Mouse (Mus musculus): ENCODE data around the gene Sh3bp2. TPM values are rescaled to one million over a fixed set of nuclear protein-coding genes. Genes with fewer than 3 reads are reported as not detected.

The Sh3bp2 gene
- polyA plus RNA-seq, 1 experiment: 10.2 TPM

- Histone ChIP-seq H3K36me3 (ENCODE audit: control insufficient read depth, insufficient read depth) (peaks cover 17% of the 10 kb centered on the region), H3K79me3 (ENCODE audit: low read depth) (peaks cover 19% of the 10 kb centered on the region), H3K79me2 (ENCODE audit: control insufficient read depth, insufficient read depth) (peaks cover 81% of the 10 kb centered on the region), H3K4me3 (ENCODE audit: insufficient read depth, poor library complexity, severe bottlenecking) (no peak overlapping the region), H3ac (ENCODE audit: control insufficient read depth, insufficient read length, low read depth) (no peak overlapping the region), H3K27me3 (ENCODE audit: control insufficient read depth, insufficient read depth, insufficient read length) (no peaks in the 10 kb centered on the region)
- TF ChIP-seq CTCF (IDR thresholded peaks at IDR 0.05; ENCODE audit: control insufficient read depth, insufficient read depth, insufficient read length) (no peak), FOSL1 (IDR thresholded peaks at IDR 0.05; ENCODE audit: insufficient read depth, low read length, poor library complexity, severe bottlenecking) (peak; percentile 21), MYOD1 (IDR thresholded peaks at IDR 0.05; ENCODE audit: control insufficient read depth, insufficient read length, low read depth) (peak; percentile 97), USF1 (IDR thresholded peaks at IDR 0.05; ENCODE audit: low read depth) (no peak), MYOG (IDR thresholded peaks at IDR 0.05; ENCODE audit: control insufficient read depth, extremely low read depth, insufficient read length) (no peak), CEBPB (IDR thresholded peaks at IDR 0.05; ENCODE audit: low read depth) (peak; percentile 65), MAX (IDR thresholded peaks at IDR 0.05) (peak; percentile 21)
Measured at GRCm38 (mm10) chr5:34534776-34535581, 9.3 kb downstream of the Sh3bp2 start.

- no peaks in the 10 kb centered on the region for H3K27me3 ChIP-seq (ENCODE audit: control insufficient read depth, insufficient read depth, insufficient read length)
- peaks cover 81% of the 10 kb centered on the region for H3K79me2 ChIP-seq (ENCODE audit: control insufficient read depth, insufficient read depth)
- TF ChIP-seq FOSL1 (IDR thresholded peaks at IDR 0.05; ENCODE audit: insufficient read depth, low read length, poor library complexity, severe bottlenecking) (no peak), CEBPB (IDR thresholded peaks at IDR 0.05; ENCODE audit: low read depth) (peak; percentile 36)
- H3K4me3 ChIP-seq (ENCODE audit: insufficient read depth, poor library complexity, severe bottlenecking): no peak overlapping the region
- H3K36me3 ChIP-seq (ENCODE audit: control insufficient read depth, insufficient read depth): peaks cover 13% of the 10 kb centered on the region
- H3K79me3 ChIP-seq (ENCODE audit: low read depth): peaks cover 18% of the 10 kb centered on the region
- H3ac ChIP-seq (ENCODE audit: control insufficient read depth, insufficient read length, low read depth): no peak overlapping the region
Measured at GRCm38 (mm10) chr5:34535831-34536230, 10.2 kb downstream of the Sh3bp2 start.

- TF ChIP-seq MAX (IDR thresholded peaks at IDR 0.05) (no peak), CTCF (IDR thresholded peaks at IDR 0.05; ENCODE audit: control insufficient read depth, insufficient read depth, insufficient read length) (no peak), FOSL1 (IDR thresholded peaks at IDR 0.05; ENCODE audit: insufficient read depth, low read length, poor library complexity, severe bottlenecking) (no peak)
- H3K27me3 ChIP-seq (ENCODE audit: control insufficient read depth, insufficient read depth, insufficient read length): no peaks in the 10 kb centered on the region
Measured at GRCm38 (mm10) chr5:34538079-34538478, 12.4 kb downstream of the Sh3bp2 start.

GRCm38 (mm10) chr5:34538527-34538926, 12.9 kb downstream of the Sh3bp2 start:
- H3K4me3 ChIP-seq (ENCODE audit: insufficient read depth, poor library complexity, severe bottlenecking): no peak overlapping the region
- peaks cover 8% of the 10 kb centered on the region for H3K79me3 ChIP-seq (ENCODE audit: low read depth)
- peaks cover 6% of the 10 kb centered on the region for H3K36me3 ChIP-seq (ENCODE audit: control insufficient read depth, insufficient read depth)
- no peaks in the 10 kb centered on the region for H3K27me3 ChIP-seq (ENCODE audit: control insufficient read depth, insufficient read depth, insufficient read length)
- H3ac ChIP-seq (ENCODE audit: control insufficient read depth, insufficient read length, low read depth): no peak overlapping the region
- no peak for TF ChIP-seq FOSL1 (IDR thresholded peaks at IDR 0.05; ENCODE audit: insufficient read depth, low read length, poor library complexity, severe bottlenecking)
- TF ChIP-seq CTCF (IDR thresholded peaks at IDR 0.05; ENCODE audit: control insufficient read depth, insufficient read depth, insufficient read length): no peak
- no peak for TF ChIP-seq MAX (IDR thresholded peaks at IDR 0.05)
- no peak for TF ChIP-seq CEBPB (IDR thresholded peaks at IDR 0.05; ENCODE audit: low read depth)
- TF ChIP-seq USF1 (IDR thresholded peaks at IDR 0.05; ENCODE audit: low read depth): no peak
- no peak for TF ChIP-seq MYOD1 (IDR thresholded peaks at IDR 0.05; ENCODE audit: control insufficient read depth, insufficient read length, low read depth)
- TF ChIP-seq MYOG (IDR thresholded peaks at IDR 0.05; ENCODE audit: control insufficient read depth, extremely low read depth, insufficient read length): no peak
- peaks cover 74% of the 10 kb centered on the region for H3K79me2 ChIP-seq (ENCODE audit: control insufficient read depth, insufficient read depth)

More at GRCm38 (mm10) chr5:34538079-34538478, 12.4 kb downstream of the Sh3bp2 start:
- no peak overlapping the region for H3ac ChIP-seq (ENCODE audit: control insufficient read depth, insufficient read length, low read depth)
- peaks cover 8% of the 10 kb centered on the region for H3K79me3 ChIP-seq (ENCODE audit: low read depth)
- H3K79me2 ChIP-seq (ENCODE audit: control insufficient read depth, insufficient read depth): peaks cover 74% of the 10 kb centered on the region
- no peak overlapping the region for H3K4me3 ChIP-seq (ENCODE audit: insufficient read depth, poor library complexity, severe bottlenecking)
- H3K36me3 ChIP-seq (ENCODE audit: control insufficient read depth, insufficient read depth): peaks cover 6% of the 10 kb centered on the region

- Histone ChIP-seq H3ac (ENCODE audit: control insufficient read depth, insufficient read length, low read depth) (no peak overlapping the region), H3K27me3 (ENCODE audit: control insufficient read depth, insufficient read depth, insufficient read length) (no peaks in the 10 kb centered on the region), H3K79me3 (ENCODE audit: low read depth) (peaks cover 8% of the 10 kb centered on the region), H3K36me3 (ENCODE audit: control insufficient read depth, insufficient read depth) (peaks cover 6% of the 10 kb centered on the region), H3K4me3 (ENCODE audit: insufficient read depth, poor library complexity, severe bottlenecking) (no peak overlapping the region), H3K79me2 (ENCODE audit: control insufficient read depth, insufficient read depth) (peaks cover 73% of the 10 kb centered on the region)
- TF ChIP-seq MYOD1 (IDR thresholded peaks at IDR 0.05; ENCODE audit: control insufficient read depth, insufficient read length, low read depth) (no peak), CTCF (IDR thresholded peaks at IDR 0.05; ENCODE audit: control insufficient read depth, insufficient read depth, insufficient read length) (no peak), MYOG (IDR thresholded peaks at IDR 0.05; ENCODE audit: control insufficient read depth, extremely low read depth, insufficient read length) (no peak)
Measured at GRCm38 (mm10) chr5:34539121-34539520, 13.5 kb downstream of the Sh3bp2 start.

- Histone ChIP-seq H3K79me2 (ENCODE audit: control insufficient read depth, insufficient read depth) (peaks cover 64% of the 10 kb centered on the region), H3K27me3 (ENCODE audit: control insufficient read depth, insufficient read depth, insufficient read length) (no peaks in the 10 kb centered on the region), H3ac (ENCODE audit: control insufficient read depth, insufficient read length, low read depth) (no peak overlapping the region), H3K79me3 (ENCODE audit: low read depth) (peaks cover 9% of the 10 kb centered on the region), H3K36me3 (ENCODE audit: control insufficient read depth, insufficient read depth) (peaks cover 7% of the 10 kb centered on the region), H3K4me3 (ENCODE audit: insufficient read depth, poor library complexity, severe bottlenecking) (no peak overlapping the region)
- TF ChIP-seq MAX (IDR thresholded peaks at IDR 0.05): no peak
- no peak for TF ChIP-seq CTCF (IDR thresholded peaks at IDR 0.05; ENCODE audit: control insufficient read depth, insufficient read depth, insufficient read length)
- no peak for TF ChIP-seq CEBPB (IDR thresholded peaks at IDR 0.05; ENCODE audit: low read depth)
- TF ChIP-seq USF1 (IDR thresholded peaks at IDR 0.05; ENCODE audit: low read depth): no peak
- TF ChIP-seq FOSL1 (IDR thresholded peaks at IDR 0.05; ENCODE audit: insufficient read depth, low read length, poor library complexity, severe bottlenecking): no peak
- no peak for TF ChIP-seq MYOG (IDR thresholded peaks at IDR 0.05; ENCODE audit: control insufficient read depth, extremely low read depth, insufficient read length)
- no peak for TF ChIP-seq MYOD1 (IDR thresholded peaks at IDR 0.05; ENCODE audit: control insufficient read depth, insufficient read length, low read depth)
Measured at GRCm38 (mm10) chr5:34542166-34542565, 16.5 kb downstream of the Sh3bp2 start.

All from C2C12 (cell line).